Mouse (Mus musculus) cortical plate, adult 2 months (tissue): ENCODE measurements around the gene Lrrn3. TPM values are rescaled to one million over a fixed set of nuclear protein-coding genes. Genes with fewer than 3 reads are reported as not detected.

Source experiments
- H3K27ac ChIP-seq: fragments of 200-500 bp; 2 replicates; pipeline ENCODE4 v1.5.1; 2012; ENCODE audit warnings: low read length, control low read depth, inconsistent platforms; ENCODE audit not compliant: insufficient read depth
- H3K4me1 ChIP-seq: fragments of 200-500 bp; 2 replicates; pipeline ENCODE4 v1.6.1; 2011; ENCODE audit warnings: low read length; ENCODE audit not compliant: control insufficient read depth, insufficient read depth
- H3K4me3 ChIP-seq: fragments of 200-500 bp; 2 replicates; pipeline ENCODE4 v1.5.1; 2011; ENCODE audit warnings: mild to moderate bottlenecking, low read length, control low read depth; ENCODE audit not compliant: insufficient read depth
- CTCF ChIP-seq: fragments of 200-500 bp; IDR thresholded peaks from 2 replicates; pipeline ENCODE4 v1.5.1; 2011; ENCODE audit warnings: mild to moderate bottlenecking, control low read depth, low read length; ENCODE audit not compliant: insufficient read depth; ENCODE audit errors: extremely low read depth
- POLR2A ChIP-seq: fragments of 200-500 bp; IDR thresholded peaks from 2 replicates; pipeline ENCODE4 v1.6.1; 2011; ENCODE audit warnings: mild to moderate bottlenecking, low read length, control low read depth; ENCODE audit not compliant: insufficient read depth; ENCODE audit errors: extremely low read depth
- polyA plus RNA-seq: library from polyadenylated mRNA; depleted of rRNA; stranded (reverse); fragments of >200 nt; gene quantifications from 2 replicates; pipeline ENCODE4 v1.2.3, GENCODE M21; 2012

Lrrn3 gene
- polyA plus RNA-seq, 1 experiment, result 26.6 TPM

DNA sequence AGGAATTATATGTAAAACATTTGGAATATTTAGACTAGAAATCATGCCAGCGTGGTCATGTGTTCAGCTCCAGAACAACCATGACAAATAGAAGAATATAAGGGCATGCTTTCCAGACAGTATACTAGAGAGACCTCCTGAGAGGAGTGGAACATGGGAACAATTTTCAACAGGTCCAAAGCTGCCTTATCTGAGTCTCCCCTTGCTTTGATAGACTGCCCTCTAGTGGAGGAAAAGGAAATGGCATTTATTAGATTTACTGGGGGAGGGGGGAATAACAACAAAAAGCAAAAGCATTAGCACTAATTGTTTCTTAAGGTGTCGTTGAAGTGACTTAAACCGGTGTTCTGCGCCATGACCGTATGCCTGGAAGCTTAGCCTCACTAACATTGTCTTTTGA is 774 bp upstream of the Lrrn3 start:
- Histone ChIP-seq H3K4me1 (peaks cover 2% of the 10 kb centered on the region; the same call in 1 of the 2 replicates), H3K4me3 (no peak overlapping the region), H3K27ac (no peak overlapping the region)
- TF ChIP-seq CTCF (peak; percentile 50; the same call in 1 of the 2 replicates), POLR2A (no peak)

- Histone ChIP-seq H3K4me3 (peak overlapping the region; percentile 98), H3K4me1 (peaks cover 5% of the 10 kb centered on the region; the same call in 1 of the 2 replicates), H3K27ac (peak overlapping the region; percentile 94)
- no peak for TF ChIP-seq CTCF
- peak; percentile 99 for TF ChIP-seq POLR2A
Measured at GRCm38 (mm10) chr12:41485512-41486215, 567 bp downstream of the Lrrn3 start.

GRCm38 (mm10) chr12:41484689-41485511 is 1.3 kb downstream of the Lrrn3 start:
- TF ChIP-seq POLR2A (peak; percentile 17), CTCF (no peak)
- peak overlapping the region; percentile 94 for H3K27ac ChIP-seq
- peak overlapping the region; percentile 98 for H3K4me3 ChIP-seq
- H3K4me1 ChIP-seq, result peaks cover 5% of the 10 kb centered on the region; the same call in 1 of the 2 replicates

DNA sequence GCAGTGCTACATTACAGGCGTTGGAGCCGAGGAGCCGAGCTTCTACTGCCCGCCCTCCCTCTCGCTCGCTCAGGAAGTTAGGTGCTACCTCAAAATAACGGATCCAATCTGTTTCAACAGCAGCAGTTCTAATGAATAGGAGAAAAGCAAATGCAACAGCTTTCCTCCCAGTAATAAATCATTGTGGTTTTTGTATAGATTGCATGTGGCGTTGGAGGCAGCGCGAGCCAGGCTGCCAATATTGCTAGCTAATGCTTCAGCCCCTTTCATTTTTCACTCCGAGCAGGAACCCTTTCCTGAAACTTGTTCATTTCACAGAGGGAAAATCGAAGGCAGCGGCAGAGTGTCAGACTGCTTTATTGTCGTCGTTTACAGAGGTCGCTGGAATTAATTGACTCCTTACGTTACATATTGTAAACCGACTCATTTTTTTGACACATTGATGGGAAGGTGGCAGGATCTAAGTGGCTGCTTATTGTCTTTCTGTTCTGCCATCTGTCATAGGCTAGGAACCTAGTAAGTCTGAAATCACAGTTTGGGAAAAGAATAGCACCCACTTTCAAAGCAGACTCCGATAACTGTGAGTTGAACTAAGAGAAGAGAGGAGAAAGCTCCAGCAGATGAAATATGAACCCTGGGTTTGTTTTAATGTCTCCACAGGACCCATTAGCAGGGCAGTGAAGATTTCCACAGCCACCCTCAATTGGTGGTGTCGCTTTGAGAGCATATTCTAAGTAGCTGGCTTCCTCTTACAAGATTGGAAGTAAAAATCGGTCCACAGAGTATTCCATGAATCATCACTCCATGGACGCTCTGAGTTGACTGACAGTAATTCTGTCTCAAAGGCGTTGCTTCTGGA is 2.4 kb downstream of the Lrrn3 start:
- Histone ChIP-seq H3K4me1 (peaks cover 5% of the 10 kb centered on the region; the same call in 1 of the 2 replicates), H3K4me3 (peak overlapping the region; percentile 98), H3K27ac (peak overlapping the region; percentile 94)
- no peak for TF ChIP-seq POLR2A
- no peak for TF ChIP-seq CTCF

DNA sequence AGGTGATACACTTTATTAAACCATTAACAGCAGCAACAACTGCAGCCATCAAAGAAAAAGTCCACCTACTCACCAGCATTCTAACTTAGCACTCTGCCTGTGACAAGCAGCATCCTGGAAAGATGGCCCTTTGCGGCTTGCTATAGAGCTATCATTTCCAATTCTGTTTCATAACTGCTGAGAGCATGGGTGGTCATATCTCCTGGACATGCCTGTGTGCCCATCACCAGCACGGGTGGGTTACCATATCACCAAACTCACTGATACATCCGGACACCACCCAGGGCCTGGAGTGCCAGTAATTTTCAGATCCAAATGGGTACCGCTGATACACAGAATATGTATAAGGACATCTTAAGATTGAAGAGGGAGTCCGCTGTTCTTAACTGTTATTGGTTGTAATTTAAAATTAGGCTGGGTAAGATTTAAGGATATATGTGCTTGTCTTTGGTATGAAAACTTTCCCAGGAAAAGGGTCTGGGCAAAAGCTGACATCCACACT is 3.1 kb downstream of the Lrrn3 start:
- peak overlapping the region; percentile 98 for H3K4me3 ChIP-seq
- TF ChIP-seq CTCF, result no peak
- TF ChIP-seq POLR2A, result no peak
- H3K4me1 ChIP-seq, result peaks cover 5% of the 10 kb centered on the region; the same call in 1 of the 2 replicates
- H3K27ac ChIP-seq, result peak overlapping the region; percentile 94

DNA sequence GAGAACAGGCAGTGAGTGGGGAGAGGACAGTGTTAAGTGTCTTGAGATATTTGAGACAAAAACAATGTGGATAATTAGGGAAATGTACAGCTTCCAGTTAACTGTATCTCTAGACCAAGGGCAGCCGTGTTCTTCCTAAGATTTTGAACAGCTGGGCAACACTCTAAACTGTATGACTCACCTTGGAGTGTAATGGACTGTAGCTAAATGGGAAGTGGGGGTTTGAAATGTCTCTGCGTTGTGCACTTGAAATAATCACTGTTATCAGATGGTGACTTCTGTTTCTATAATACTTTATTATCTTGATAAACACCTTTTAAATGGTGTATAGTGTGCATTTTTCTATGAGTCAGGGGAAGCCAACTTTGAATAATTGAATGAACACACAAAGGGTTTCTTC is 4.7 kb downstream of the Lrrn3 start:
- peaks cover 3% of the 10 kb centered on the region; the same call in 1 of the 2 replicates for H3K4me1 ChIP-seq
- no peak overlapping the region for H3K27ac ChIP-seq
- TF ChIP-seq CTCF, result no peak
- no peak for TF ChIP-seq POLR2A
- H3K4me3 ChIP-seq, result no peak overlapping the region; the same call in 1 of the 2 replicates

DNA sequence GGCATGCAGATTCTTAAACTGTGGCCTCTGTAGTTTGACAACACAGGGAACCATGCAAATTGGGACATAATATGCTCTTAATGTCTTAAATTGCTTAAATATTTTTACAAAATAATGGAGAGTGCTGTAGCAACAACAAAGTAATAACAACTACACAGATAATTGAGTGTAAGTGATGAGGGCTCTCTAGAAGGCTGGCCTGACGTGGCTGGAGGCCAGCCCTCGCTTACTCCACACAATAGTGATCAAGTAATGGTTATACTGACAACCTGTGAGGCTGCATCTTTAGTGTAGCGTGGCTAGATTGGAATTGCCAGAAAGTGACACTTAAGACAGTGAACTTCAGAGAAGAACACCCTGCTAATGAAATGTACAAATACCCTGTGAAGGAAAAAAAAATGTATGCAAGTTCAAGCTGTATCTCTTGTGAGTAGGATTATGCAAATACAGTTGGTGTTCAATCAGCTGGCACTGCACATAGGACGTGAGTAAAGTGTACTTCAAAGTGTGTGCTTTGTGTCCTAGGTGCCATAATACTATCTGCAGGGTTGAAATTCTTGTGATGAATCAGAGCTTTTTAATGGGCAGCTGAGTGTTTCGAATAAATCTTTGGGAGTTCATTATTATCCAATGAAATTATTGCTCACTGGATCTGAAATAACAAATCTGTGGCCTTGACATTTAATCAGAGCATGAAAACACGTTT is 17.0 kb downstream of the Lrrn3 start:
- H3K27ac ChIP-seq, result no peak overlapping the region
- TF ChIP-seq POLR2A (no peak), CTCF (no peak)
- no peak overlapping the region for H3K4me3 ChIP-seq
- H3K4me1 ChIP-seq, result no peaks in the 10 kb centered on the region; the same call in none of the 2 replicates

- TF ChIP-seq CTCF (no peak), POLR2A (no peak)
- H3K4me1 ChIP-seq, result no peaks in the 10 kb centered on the region; the same call in none of the 2 replicates
- H3K27ac ChIP-seq, result no peak overlapping the region
- H3K4me3 ChIP-seq, result no peak overlapping the region
Measured at GRCm38 (mm10) chr12:41468374-41468991, 17.7 kb downstream of the Lrrn3 start.
